Mouse (Mus musculus) liver, postnatal 0 days (tissue): ENCODE measurements around the gene Ankrd16. TPM values are rescaled to one million over a fixed set of nuclear protein-coding genes. Genes with fewer than 3 reads are reported as not detected.

ENCODE experiments used
- ATAC-seq: fragments of 200-750 bp; cut with Nextera tagmentation; 2 replicates; pipeline ENCODE4 v1.8.0; 2017; ENCODE audit warnings: mild to moderate bottlenecking, moderate library complexity
- DNase-seq: peaks from one replicate; pipeline ENCODE4 v3.0.0-alpha.2; 2016
- H3K27ac ChIP-seq: fragments of 300-500 bp; sonication (generic); 2 replicates; pipeline ENCODE4 v1.5.1; 2014; ENCODE audit warnings: antibody characterized with exemption, moderate library complexity, mild to moderate bottlenecking, low read depth
- H3K27me3 ChIP-seq: fragments of 300-500 bp; sonication (generic); 2 replicates; pipeline ENCODE4 v1.6.1; 2014; ENCODE audit warnings: low read length, control low read depth, mixed read lengths; ENCODE audit not compliant: insufficient read depth
- H3K36me3 ChIP-seq: fragments of 300-500 bp; sonication (generic); replicated peaks from 2 replicates; pipeline ENCODE4 v1.6.1; 2014; ENCODE audit warnings: mild to moderate bottlenecking, control low read depth, low read length, moderate library complexity, mixed read lengths; ENCODE audit not compliant: insufficient read depth
- H3K4me1 ChIP-seq: fragments of 300-500 bp; sonication (generic); 2 replicates; pipeline ENCODE4 v1.6.1; 2014; ENCODE audit warnings: antibody characterized with exemption, mild to moderate bottlenecking, control low read depth; ENCODE audit not compliant: insufficient read depth
- H3K4me2 ChIP-seq: fragments of 300-500 bp; sonication (generic); 2 replicates; pipeline ENCODE4 v1.6.1; 2014; ENCODE audit warnings: low read depth, mild to moderate bottlenecking, low read length, moderate library complexity, mixed read lengths
- H3K4me3 ChIP-seq: fragments of 300-500 bp; sonication (generic); 2 replicates; pipeline ENCODE4 v1.5.1; 2014; ENCODE audit warnings: low read depth, low read length
- H3K9ac ChIP-seq: fragments of 300-500 bp; sonication (generic); replicated peaks from 2 replicates; pipeline ENCODE4 v1.6.1; 2014; ENCODE audit warnings: mild to moderate bottlenecking, moderate library complexity
- H3K9me3 ChIP-seq: fragments of 300-500 bp; sonication (generic); 2 replicates; pipeline ENCODE4 v1.6.1; 2016; ENCODE audit warnings: mild to moderate bottlenecking, control low read depth, low read length, mixed read lengths
- CTCF ChIP-seq: sonication (generic); IDR thresholded peaks from 2 replicates; pipeline ENCODE4 v1.5.1; 2016; ENCODE audit warnings: antibody characterized with exemption, low read depth
- EP300 ChIP-seq: IDR thresholded peaks from 2 replicates; pipeline ENCODE4 v1.6.1; 2016; ENCODE audit warnings: antibody characterized with exemption, low read depth, mild to moderate bottlenecking
- WGBS: fragments of 180-500 bp; shearing (Covaris S2); extraction: QIAGEN DNeasy Blood & Tissue Kit; methylation state at CpG from one replicate; pipeline ENCODE4 v1.1.7; 2014; ENCODE audit not compliant: insufficient replicate concordance; 5-methylcytosine and 5-hydroxymethylcytosine counted together
- polyA plus RNA-seq: library from polyadenylated mRNA; unstranded; fragments of >200 nt; fragmentation: Nextera tagmentation; extraction: Ambion mirVana; gene quantifications from 2 replicates; pipeline ENCODE4 v1.2.1, GENCODE M21; 2015

Gene Ankrd16
- polyA plus RNA-seq, 1 experiment from 2014 or later: 11.5 TPM

- no peak overlapping the region for H3K4me3 ChIP-seq
- no peak overlapping the region for H3K27ac ChIP-seq
- peaks cover 27% of the 10 kb centered on the region for H3K4me1 ChIP-seq
- no peak overlapping the region for H3K9ac ChIP-seq
- no peaks in the 10 kb centered on the region for H3K9me3 ChIP-seq
- ATAC-seq (no peak), DNase-seq (no peak)
- H3K27me3 ChIP-seq: no peaks in the 10 kb centered on the region
- H3K36me3 ChIP-seq: peaks cover 3% of the 10 kb centered on the region; the same call in 1 of the 2 replicates
- TF ChIP-seq CTCF (no peak), EP300 (no peak)
- 78% methylated on average over 5 of the region's 5 CpGs for whole genome bisulfite sequencing
- no peak overlapping the region for H3K4me2 ChIP-seq
These were observed 2.6 kb upstream of the Ankrd16 start for GRCm38 (mm10) chr2:11775121-11775520.

- Histone ChIP-seq H3K9ac (peak overlapping the region; percentile 86), H3K27me3 (no peaks in the 10 kb centered on the region), H3K27ac (peak overlapping the region; percentile 73), H3K9me3 (no peaks in the 10 kb centered on the region), H3K4me2 (peak overlapping the region; percentile 96), H3K36me3 (peaks cover 10% of the 10 kb centered on the region), H3K4me3 (peak overlapping the region; percentile 97), H3K4me1 (peaks cover 22% of the 10 kb centered on the region)
- no peak for TF ChIP-seq CTCF
- no peak for TF ChIP-seq EP300
- no peak for ATAC-seq
- 31% methylated on average over 8 of the region's 8 CpGs for WGBS
- no peak for DNase-seq
These were observed 1.3 kb upstream of the Ankrd16 start for GRCm38 (mm10) chr2:11776415-11776814.

GRCm38 (mm10) chr2:11778087-11778823 lies 579 bp downstream of the Ankrd16 start:
- Histone ChIP-seq H3K9me3 (no peaks in the 10 kb centered on the region), H3K27ac (peak overlapping the region; percentile 95), H3K4me2 (peak overlapping the region; percentile 100), H3K9ac (peak overlapping the region; percentile 86), H3K4me3 (peak overlapping the region; percentile 97), H3K4me1 (peaks cover 19% of the 10 kb centered on the region), H3K36me3 (peaks cover 22% of the 10 kb centered on the region), H3K27me3 (no peaks in the 10 kb centered on the region)
- peak; percentile 83 for ATAC-seq
- under 1% methylated on average over 43 of the region's 43 CpGs for WGBS
- DNase-seq: peak; percentile 92
- TF ChIP-seq EP300 (no peak), CTCF (peak; percentile 33; the same call in 1 of the 2 replicates)

GRCm38 (mm10) chr2:11784159-11784558 lies 6.5 kb downstream of the Ankrd16 start:
- WGBS: 90% methylated on average over 6 of the region's 6 CpGs
- Histone ChIP-seq H3K27me3 (no peaks in the 10 kb centered on the region), H3K4me2 (no peak overlapping the region), H3K4me3 (no peak overlapping the region), H3K9ac (no peak overlapping the region), H3K9me3 (no peaks in the 10 kb centered on the region), H3K27ac (no peak overlapping the region), H3K36me3 (peaks cover 45% of the 10 kb centered on the region), H3K4me1 (peaks cover 7% of the 10 kb centered on the region; the same call in 1 of the 2 replicates)
- ATAC-seq (no peak), DNase-seq (no peak)
- no peak for TF ChIP-seq CTCF
- no peak for TF ChIP-seq EP300

GRCm38 (mm10) chr2:11794668-11795067 lies 17.0 kb downstream of the Ankrd16 start:
- DNase-seq (no peak), ATAC-seq (no peak)
- Histone ChIP-seq H3K4me3 (no peak overlapping the region), H3K4me1 (0 out of 2 replicates have a peak, but pooled peaks cover 2% of the 10 kb centered on the region), H3K4me2 (no peak overlapping the region), H3K9ac (no peak overlapping the region), H3K27me3 (no peaks in the 10 kb centered on the region), H3K9me3 (no peaks in the 10 kb centered on the region), H3K36me3 (peaks cover 20% of the 10 kb centered on the region), H3K27ac (no peak overlapping the region)
- peak; percentile 27; the same call in 1 of the 2 replicates for TF ChIP-seq CTCF
- TF ChIP-seq EP300: no peak
- 62% methylated on average over 4 of the region's 4 CpGs for WGBS

- WGBS: 69% methylated on average over 5 of the region's 5 CpGs
- no peaks in the 10 kb centered on the region for H3K27me3 ChIP-seq
- H3K9me3 ChIP-seq: no peaks in the 10 kb centered on the region
- no peak overlapping the region for H3K4me3 ChIP-seq
- TF ChIP-seq CTCF (no peak), EP300 (no peak)
- H3K27ac ChIP-seq: no peak overlapping the region
- DNase-seq (peak; percentile 6), ATAC-seq (no peak)
- no peak overlapping the region for H3K4me2 ChIP-seq
- 0 out of 2 replicates have a peak, but pooled peaks cover 2% of the 10 kb centered on the region for H3K4me1 ChIP-seq
- no peak overlapping the region; the same call in 1 of the 2 replicates for H3K9ac ChIP-seq
- peaks cover 3% of the 10 kb centered on the region; the same call in 1 of the 2 replicates for H3K36me3 ChIP-seq
These were observed 20.3 kb downstream of the Ankrd16 start for GRCm38 (mm10) chr2:11797930-11798364.
